Mouse (Mus musculus) forebrain, embryonic 16.5 days (tissue): ENCODE results near the gene Asb18. TPM values are rescaled to one million over a fixed set of nuclear protein-coding genes. Genes with fewer than 3 reads are reported as not detected.
A peak's percentile ranks its signal among the peaks of the same experiment; 100 is the strongest.

Source experiments
- ATAC-seq: fragments of 200-750 bp; cut with Nextera tagmentation; 2 replicates; pipeline ENCODE4 v1.8.0; 2017; ENCODE audit warnings: mild to moderate bottlenecking, moderate library complexity
- H3K27ac ChIP-seq: fragments of 300-500 bp; sonication (generic); 2 replicates; pipeline ENCODE4 v1.5.1; 2014; ENCODE audit warnings: low read length, control low read depth
- H3K27me3 ChIP-seq: fragments of 300-500 bp; sonication (generic); replicated peaks from 2 replicates; pipeline ENCODE4 v1.6.1; 2014; ENCODE audit warnings: low read length; ENCODE audit not compliant: control insufficient read depth, insufficient read depth
- H3K36me3 ChIP-seq: fragments of 300-500 bp; sonication (generic); 2 replicates; pipeline ENCODE4 v1.6.1; 2014; ENCODE audit not compliant: control insufficient read depth, insufficient read depth
- H3K4me1 ChIP-seq: fragments of 300-500 bp; sonication (generic); replicated peaks from 2 replicates; pipeline ENCODE4 v1.6.1; 2014; ENCODE audit warnings: low read length; ENCODE audit not compliant: control insufficient read depth, insufficient read depth
- H3K4me2 ChIP-seq: fragments of 300-500 bp; sonication (generic); 2 replicates; pipeline ENCODE4 v1.6.1; 2014; ENCODE audit warnings: mild to moderate bottlenecking, low read length, control low read depth
- H3K4me3 ChIP-seq: fragments of 300-500 bp; sonication (generic); replicated peaks from 2 replicates; pipeline ENCODE4 v1.5.1; 2014; ENCODE audit warnings: mild to moderate bottlenecking, low read length, control low read depth
- H3K9ac ChIP-seq: fragments of 300-500 bp; sonication (generic); replicated peaks from 2 replicates; pipeline ENCODE4 v1.6.1; 2014; ENCODE audit warnings: low read depth, low read length, control low read depth
- H3K9me3 ChIP-seq: fragments of 300-500 bp; sonication (generic); 2 replicates; pipeline ENCODE4 v1.6.1; 2016; ENCODE audit warnings: low read length; ENCODE audit not compliant: control insufficient read depth
- WGBS: fragments of 180-500 bp; shearing (Covaris S2); extraction: QIAGEN DNeasy Blood & Tissue Kit; methylation state at CpG from one replicate; pipeline ENCODE4 v1.1.7; 2014; 5-methylcytosine and 5-hydroxymethylcytosine counted together
- polyA plus RNA-seq: library from polyadenylated mRNA; unstranded; fragments of >200 nt; fragmentation: Nextera tagmentation; extraction: Ambion mirVana; gene quantifications from 2 replicates; pipeline ENCODE4 v1.2.1, GENCODE M21; 2015

Asb18 gene
- polyA plus RNA-seq, 1 experiment from 2014 or later = 0.33 TPM

DNA sequence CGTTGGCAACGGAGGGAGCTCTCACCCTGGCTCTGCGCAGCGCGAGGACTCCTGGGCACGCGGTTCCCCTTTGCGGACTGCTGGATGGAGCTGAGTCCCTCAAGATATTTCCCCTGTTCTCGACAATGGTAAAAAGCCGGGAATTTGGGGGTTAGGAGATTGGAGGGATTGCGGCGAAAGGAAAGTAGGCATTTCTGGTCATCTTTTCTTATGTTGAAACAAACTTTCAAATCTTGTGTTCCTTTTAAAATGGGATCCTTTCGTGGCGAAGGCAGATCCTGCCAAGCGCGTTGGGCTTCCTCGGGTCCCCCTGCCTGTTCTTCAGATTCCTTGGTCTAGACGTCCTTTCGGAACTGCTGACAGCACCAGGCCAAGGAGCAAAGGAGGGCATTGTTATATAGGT is 82.4 kb downstream of the Asb18 start:
- no peak overlapping the region for H3K4me3 ChIP-seq
- WGBS = 3% methylated on average over 19 of the region's 19 CpGs
- H3K36me3 ChIP-seq = no peaks in the 10 kb centered on the region
- H3K9me3 ChIP-seq = no peaks in the 10 kb centered on the region
- H3K27ac ChIP-seq = no peak overlapping the region
- ATAC-seq = no peak
- H3K27me3 ChIP-seq = peaks cover 75% of the 10 kb centered on the region
- H3K4me2 ChIP-seq = no peak overlapping the region
- H3K4me1 ChIP-seq = peaks cover 24% of the 10 kb centered on the region
- no peak overlapping the region for H3K9ac ChIP-seq

DNA sequence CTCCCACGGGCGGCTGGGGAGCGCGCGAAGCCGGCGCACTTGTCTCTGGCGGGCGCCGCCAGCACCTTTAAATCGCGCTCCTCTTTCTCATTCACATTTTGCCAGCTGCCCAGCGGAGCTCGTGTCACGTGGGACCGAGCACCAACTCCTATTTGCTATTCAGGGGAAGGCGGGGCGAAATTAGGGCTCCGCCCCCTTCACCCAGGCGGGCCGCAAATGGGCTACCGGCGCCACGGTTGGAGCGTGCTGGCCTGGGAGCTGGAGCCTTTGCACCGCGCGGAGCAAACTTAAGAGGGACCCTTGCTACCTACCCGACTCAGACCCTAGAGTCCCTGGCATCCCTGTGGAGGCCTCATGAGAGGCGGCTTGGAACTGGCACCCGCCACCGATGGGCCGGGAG is 83.3 kb downstream of the Asb18 start, which contains the start of gene Gbx2:
TSS of gene Gbx2 (minus strand) at position 60 of the 400 bp plus-strand sequence.
- H3K27ac ChIP-seq = no peak within 1 kb of the TSS
- H3K9me3 ChIP-seq = no peaks in the 10 kb centered on the region
- WGBS = 1% methylated on average over 32 of the region's 33 CpGs
- H3K27me3 ChIP-seq = peaks cover 74% of the 10 kb centered on the region
- H3K4me2 ChIP-seq = peak within 1 kb of the TSS; percentile 29
- peaks cover 25% of the 10 kb centered on the region for H3K4me1 ChIP-seq
- peak; percentile 48 for ATAC-seq
- H3K36me3 ChIP-seq = no peaks in the 10 kb centered on the region
- 0 out of 2 replicates have a peak within 1 kb of the TSS, but pooled peaks have one; percentile 16 for H3K9ac ChIP-seq
- peak within 1 kb of the TSS; percentile 35 for H3K4me3 ChIP-seq

DNA sequence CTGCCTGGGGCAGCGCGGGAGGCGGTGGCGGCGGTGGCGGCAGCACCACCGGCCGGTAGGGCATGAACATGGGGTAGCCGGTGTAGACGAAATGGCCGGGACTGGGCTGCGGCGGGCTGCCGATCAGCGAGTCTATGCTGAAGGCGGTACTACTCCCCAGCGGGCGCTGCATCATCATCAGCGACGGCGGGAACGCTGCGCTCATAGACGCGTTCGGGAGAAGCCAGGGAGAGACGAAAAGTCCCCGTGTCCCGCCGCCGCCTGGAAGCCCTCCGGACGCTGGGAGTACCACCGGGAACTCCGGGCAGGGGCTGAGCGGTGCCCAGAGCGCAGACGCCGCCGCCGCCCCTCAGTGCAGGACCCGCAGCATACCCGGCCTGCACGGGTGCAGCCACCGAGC is 83.9 kb downstream of the Asb18 start:
- no peak overlapping the region for H3K27ac ChIP-seq
- ATAC-seq = no peak; the same call in 1 of the 2 replicates

DNA sequence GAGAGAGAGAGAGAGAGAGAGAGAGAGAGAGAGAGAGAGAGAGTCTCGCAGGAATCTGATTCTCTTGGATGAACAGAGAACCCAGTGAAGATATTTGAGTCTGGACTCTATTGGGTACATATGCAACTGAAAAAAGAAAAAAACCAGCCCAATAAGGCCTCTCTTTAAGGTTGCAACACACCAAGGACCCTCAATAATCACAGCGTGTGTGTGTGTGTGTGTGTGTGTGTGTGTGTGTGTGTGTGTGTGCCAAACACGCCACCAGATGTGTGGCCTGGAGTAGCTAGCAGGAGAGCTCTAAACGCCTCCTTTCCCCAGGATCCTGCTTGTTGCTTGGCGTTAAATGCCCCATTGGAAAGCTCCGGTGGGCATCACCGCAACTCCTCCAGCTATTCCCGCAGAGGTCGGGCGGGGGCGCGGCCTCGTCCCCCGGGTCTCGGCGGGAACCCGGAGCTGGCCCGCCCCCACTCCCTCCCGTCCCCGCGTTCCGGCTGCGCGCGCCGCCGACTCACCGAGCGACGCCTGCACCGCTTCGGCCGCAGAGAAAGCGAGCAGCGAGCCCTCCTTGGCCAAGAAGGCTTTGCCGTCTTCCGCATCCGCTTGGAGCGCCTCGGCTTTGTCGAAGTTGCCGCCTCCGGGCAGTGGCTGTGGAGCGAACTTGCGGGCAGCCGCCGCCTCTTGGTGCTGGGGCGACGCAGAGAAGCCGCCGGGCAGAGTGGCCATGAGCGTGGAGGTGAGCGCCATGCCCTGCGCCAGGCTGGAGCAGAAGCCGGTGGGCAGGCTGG is 84.6 kb downstream of the Asb18 start:
- H3K27ac ChIP-seq = no peak overlapping the region
- WGBS = 0% methylated on average over 55 of the region's 55 CpGs
- 0 out of 2 replicates have a peak overlapping the region, but pooled peaks have one; percentile 16 for H3K9ac ChIP-seq
- no peaks in the 10 kb centered on the region for H3K36me3 ChIP-seq
- no peak for ATAC-seq
- H3K4me3 ChIP-seq = peak overlapping the region; percentile 35
- peaks cover 77% of the 10 kb centered on the region for H3K27me3 ChIP-seq
- no peaks in the 10 kb centered on the region for H3K9me3 ChIP-seq
- peaks cover 28% of the 10 kb centered on the region for H3K4me1 ChIP-seq
- peak overlapping the region; percentile 29 for H3K4me2 ChIP-seq

More for the DNA sequence above, 83.9 kb downstream of the Asb18 start:
- Histone ChIP-seq H3K4me2 (peak overlapping the region; percentile 29), H3K27me3 (peaks cover 74% of the 10 kb centered on the region), H3K4me3 (peak overlapping the region; percentile 35), H3K4me1 (peaks cover 28% of the 10 kb centered on the region), H3K9me3 (no peaks in the 10 kb centered on the region), H3K9ac (0 out of 2 replicates have a peak overlapping the region, but pooled peaks have one; percentile 13), H3K36me3 (no peaks in the 10 kb centered on the region)
- WGBS = under 1% methylated on average over 31 of the region's 45 CpGs

DNA sequence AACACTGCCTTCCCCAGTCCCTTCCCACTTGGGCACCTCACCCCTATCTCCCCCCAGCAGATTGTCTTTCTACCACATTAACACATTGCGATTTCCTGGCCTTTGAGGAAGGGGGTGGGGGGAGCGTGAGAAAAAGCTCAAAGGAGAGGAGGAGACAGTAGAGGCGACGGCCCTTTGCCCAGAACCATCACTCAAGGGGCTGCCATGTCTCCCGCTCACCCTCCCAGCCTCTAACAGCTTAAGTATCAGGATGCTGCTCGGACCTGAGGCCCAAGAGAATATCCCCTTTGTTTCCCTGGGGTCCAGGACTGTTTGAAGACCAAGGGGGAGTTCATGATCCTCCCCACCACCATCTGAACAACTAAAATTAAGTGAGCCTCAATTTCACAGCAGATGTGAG is 85.3 kb downstream of the Asb18 start:
- 2% methylated on average over 6 of the region's 6 CpGs for WGBS
- no peak overlapping the region for H3K27ac ChIP-seq
- no peak for ATAC-seq
- no peak overlapping the region for H3K9ac ChIP-seq
- no peak overlapping the region for H3K4me2 ChIP-seq
- H3K4me1 ChIP-seq = peaks cover 31% of the 10 kb centered on the region
- H3K27me3 ChIP-seq = peaks cover 81% of the 10 kb centered on the region
- no peaks in the 10 kb centered on the region for H3K36me3 ChIP-seq
- no peak overlapping the region for H3K4me3 ChIP-seq
- no peaks in the 10 kb centered on the region for H3K9me3 ChIP-seq

DNA sequence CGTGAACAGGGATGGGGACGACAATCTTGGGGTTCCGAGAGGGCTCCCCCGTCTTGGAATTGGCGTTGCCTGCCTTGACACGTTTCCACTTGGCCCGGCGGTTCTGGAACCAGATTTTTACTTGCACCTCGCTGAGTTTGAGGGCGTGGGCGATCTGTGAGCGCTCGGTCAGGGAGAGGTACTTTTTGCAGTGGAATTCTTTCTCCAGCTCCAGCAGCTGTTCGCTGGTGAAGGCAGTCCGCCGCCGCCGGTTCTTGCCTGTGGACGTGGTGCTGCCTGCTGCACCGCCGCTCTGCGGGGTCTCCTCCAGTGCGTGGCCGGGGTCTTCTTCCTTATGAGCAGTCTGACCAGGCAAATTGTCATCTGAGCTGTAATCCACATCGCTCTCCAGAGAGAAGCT is 85.8 kb downstream of the Asb18 start:
- 6% methylated on average over 25 of the region's 25 CpGs for WGBS
- no peaks in the 10 kb centered on the region for H3K9me3 ChIP-seq
- H3K36me3 ChIP-seq = no peaks in the 10 kb centered on the region
- ATAC-seq = no peak
- no peak overlapping the region for H3K9ac ChIP-seq
- no peak overlapping the region for H3K4me3 ChIP-seq
- peaks cover 81% of the 10 kb centered on the region for H3K27me3 ChIP-seq
- no peak overlapping the region for H3K4me2 ChIP-seq
- H3K4me1 ChIP-seq = peaks cover 29% of the 10 kb centered on the region
- H3K27ac ChIP-seq = no peak overlapping the region

DNA sequence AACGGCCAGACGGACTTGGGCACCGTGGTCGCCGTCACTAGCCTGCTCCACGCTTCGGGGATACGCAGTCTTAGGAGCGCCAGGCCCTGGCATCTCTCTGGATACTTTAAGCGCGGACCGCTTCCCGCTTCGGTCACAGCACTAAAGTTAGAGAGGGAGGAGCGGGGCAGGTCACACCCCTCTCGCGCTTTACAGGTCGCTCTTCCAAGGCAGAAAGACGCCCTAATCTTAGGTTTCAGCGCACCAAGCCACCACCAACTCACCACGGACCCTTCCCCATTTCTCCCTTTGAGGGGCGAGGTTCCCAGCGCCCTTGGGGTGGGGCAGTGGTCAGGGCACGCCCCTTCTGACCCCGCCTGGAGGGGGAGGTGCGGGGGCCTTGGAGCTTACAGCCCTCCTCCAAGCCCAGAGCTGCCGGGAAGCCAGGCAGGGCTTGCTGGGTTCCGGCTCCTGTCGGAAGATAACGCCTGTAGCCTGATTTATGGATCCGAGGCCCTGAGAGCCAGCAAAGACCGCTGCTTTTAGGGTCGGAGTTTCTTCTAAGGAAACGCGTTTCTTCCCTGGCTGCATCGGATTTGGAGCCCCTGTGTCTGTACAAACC is 87.3 kb downstream of the Asb18 start:
- ATAC-seq = no peak
- peaks cover 36% of the 10 kb centered on the region for H3K4me1 ChIP-seq
- H3K27me3 ChIP-seq = peaks cover 94% of the 10 kb centered on the region
- no peak overlapping the region for H3K27ac ChIP-seq
- 1% methylated on average over 36 of the region's 36 CpGs for WGBS
- no peak overlapping the region for H3K4me2 ChIP-seq
- no peak overlapping the region for H3K9ac ChIP-seq
- no peaks in the 10 kb centered on the region for H3K9me3 ChIP-seq
- H3K4me3 ChIP-seq = no peak overlapping the region
- H3K36me3 ChIP-seq = no peaks in the 10 kb centered on the region

DNA sequence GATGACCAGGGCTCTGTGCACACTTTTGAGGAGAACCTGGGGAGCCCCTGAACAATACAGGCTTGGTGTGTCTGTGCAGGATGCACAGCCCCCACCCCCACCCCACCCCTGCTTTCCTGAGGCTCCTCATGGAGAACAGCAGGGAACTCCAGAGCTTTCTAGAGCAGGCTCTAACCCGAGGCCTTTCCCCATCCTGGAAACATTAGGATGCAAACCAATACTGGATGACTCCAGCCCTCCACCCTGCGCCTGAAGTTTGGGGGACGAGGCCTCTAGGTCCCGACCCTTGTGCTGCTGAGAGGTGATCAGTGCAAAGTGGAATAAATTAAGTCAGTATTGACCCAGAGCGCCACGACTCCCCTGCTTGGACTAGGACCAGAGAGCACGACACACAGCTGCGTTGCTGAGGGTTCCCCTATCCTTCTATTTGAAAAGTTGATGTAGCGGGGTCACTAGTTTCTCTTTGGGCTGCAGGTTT is 87.8 kb downstream of the Asb18 start:
- H3K9me3 ChIP-seq = no peaks in the 10 kb centered on the region
- H3K36me3 ChIP-seq = no peaks in the 10 kb centered on the region
- 3% methylated on average over 9 of the region's 9 CpGs for WGBS
- H3K4me2 ChIP-seq = no peak overlapping the region
- no peak overlapping the region for H3K9ac ChIP-seq
- peaks cover 97% of the 10 kb centered on the region for H3K27me3 ChIP-seq
- no peak overlapping the region for H3K4me3 ChIP-seq
- H3K4me1 ChIP-seq = peaks cover 36% of the 10 kb centered on the region
- no peak for ATAC-seq
- no peak overlapping the region for H3K27ac ChIP-seq

DNA sequence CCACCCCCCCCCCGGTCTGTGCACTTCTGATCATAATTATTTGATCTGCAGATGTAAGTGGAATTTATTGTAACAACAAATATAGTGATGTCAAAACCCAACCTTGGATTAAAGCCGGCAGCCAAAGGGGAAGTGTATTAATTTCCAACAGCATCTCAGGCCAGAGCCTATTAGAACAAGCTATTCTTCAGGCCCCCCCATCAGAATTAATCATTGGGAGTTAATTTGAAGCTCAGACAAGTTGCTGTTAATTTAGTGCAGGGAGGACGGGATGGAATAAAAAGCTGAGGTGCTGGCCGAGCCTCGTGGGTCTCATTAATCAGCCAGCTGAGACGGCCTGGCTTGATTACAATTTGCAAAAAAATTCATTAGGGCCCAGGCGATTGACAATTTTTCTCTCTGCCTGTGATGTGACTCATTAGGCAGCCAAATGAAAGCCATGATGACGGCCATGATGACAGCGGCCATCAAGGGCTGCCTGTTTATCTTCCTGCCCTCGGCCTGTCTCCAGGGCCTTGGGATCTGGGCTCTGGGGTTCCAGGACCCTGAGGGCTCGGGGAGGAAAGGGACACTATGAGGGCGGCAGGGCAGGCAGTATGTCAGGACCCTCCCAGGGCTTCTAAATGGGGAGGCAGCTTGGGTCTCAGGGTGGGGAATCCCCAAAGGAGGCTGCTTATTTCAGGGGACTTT is 88.8 kb downstream of the Asb18 start:
- no peak for ATAC-seq
- H3K4me1 ChIP-seq = peaks cover 27% of the 10 kb centered on the region
- H3K27me3 ChIP-seq = peaks cover 96% of the 10 kb centered on the region
- WGBS = 5% methylated on average over 12 of the region's 12 CpGs
- no peak overlapping the region for H3K4me3 ChIP-seq
- no peaks in the 10 kb centered on the region for H3K36me3 ChIP-seq
- H3K9ac ChIP-seq = no peak overlapping the region
- no peaks in the 10 kb centered on the region for H3K9me3 ChIP-seq
- no peak overlapping the region for H3K27ac ChIP-seq
- H3K4me2 ChIP-seq = no peak overlapping the region
